Mouse (Mus musculus): ENCODE data around the gene Cyfip2. TPM values are rescaled to one million over a fixed set of nuclear protein-coding genes. Genes with fewer than 3 reads are reported as not detected.

The Cyfip2 gene
- polyA plus RNA-seq, 1 experiment from 2014 or later = 13.4 TPM

DNA sequence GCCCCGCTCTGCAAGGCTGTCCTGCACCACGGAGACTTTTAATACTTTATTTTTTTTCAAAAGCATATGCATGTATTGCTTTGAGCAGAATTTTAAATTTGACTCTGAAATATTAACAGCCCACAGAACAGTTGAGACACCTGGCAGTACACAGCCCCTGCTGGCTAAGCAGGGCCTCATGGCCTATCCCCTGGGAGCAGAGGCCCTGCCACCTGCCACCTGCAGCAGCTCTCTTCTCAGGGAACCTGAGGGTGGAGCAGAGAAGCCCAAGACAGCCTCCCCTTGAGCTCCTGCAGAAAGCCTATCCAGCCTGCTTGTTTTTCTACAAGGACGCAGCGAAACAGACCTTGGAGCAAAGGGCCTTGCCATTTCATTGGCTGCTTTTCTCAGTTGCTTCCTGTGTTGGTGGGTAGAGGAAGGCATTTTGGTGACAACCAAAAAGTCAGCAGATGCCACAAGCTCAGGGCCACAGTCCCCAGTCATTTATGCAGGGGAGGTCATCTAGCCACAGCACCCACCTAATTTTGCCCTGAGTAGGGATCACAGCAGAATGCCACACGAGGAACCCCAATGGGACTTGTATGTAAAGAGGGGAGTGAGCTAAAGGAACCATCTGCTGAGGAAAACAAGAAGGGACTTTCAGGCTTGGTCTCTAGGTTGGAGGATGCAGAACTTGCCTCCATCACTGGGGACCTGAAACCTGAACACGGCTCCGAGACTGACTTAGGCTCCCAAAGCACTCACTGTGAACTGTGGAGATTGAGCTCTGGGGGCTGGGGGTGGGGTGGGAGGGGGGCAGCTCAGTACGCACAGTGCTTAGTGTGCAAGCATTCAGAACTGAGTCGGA, 7.6 kb downstream of the Cyfip2 start:
- Histone ChIP-seq H3K9me3 (ENCODE audit: control insufficient read depth, low read length) (no peaks in the 10 kb centered on the region), H3K9ac (ENCODE audit: low read depth, low read length) (no peak overlapping the region), H3K36me3 (ENCODE audit: control insufficient read depth, insufficient read depth, low read length) (no peaks in the 10 kb centered on the region), H3K27me3 (replicated peaks; ENCODE audit: control insufficient read depth, insufficient read depth, low read length) (no peaks in the 10 kb centered on the region), H3K27ac (replicated peaks; ENCODE audit: low read depth, low read length) (no peak overlapping the region), H3K4me2 (ENCODE audit: low read depth, low read length) (no peak overlapping the region), H3K4me3 (ENCODE audit: low read depth, low read length) (no peak overlapping the region), H3K4me1 (ENCODE audit: control insufficient read depth, insufficient read depth, low read length) (peaks cover 7% of the 10 kb centered on the region)
- WGBS = 70% methylated on average over 9 of the region's 9 CpGs
- peak; percentile 82; the same call in 1 of the 2 replicates for ATAC-seq (ENCODE audit: low read depth)
- no peak for DNase-seq (ENCODE audit: low spot score)

DNA sequence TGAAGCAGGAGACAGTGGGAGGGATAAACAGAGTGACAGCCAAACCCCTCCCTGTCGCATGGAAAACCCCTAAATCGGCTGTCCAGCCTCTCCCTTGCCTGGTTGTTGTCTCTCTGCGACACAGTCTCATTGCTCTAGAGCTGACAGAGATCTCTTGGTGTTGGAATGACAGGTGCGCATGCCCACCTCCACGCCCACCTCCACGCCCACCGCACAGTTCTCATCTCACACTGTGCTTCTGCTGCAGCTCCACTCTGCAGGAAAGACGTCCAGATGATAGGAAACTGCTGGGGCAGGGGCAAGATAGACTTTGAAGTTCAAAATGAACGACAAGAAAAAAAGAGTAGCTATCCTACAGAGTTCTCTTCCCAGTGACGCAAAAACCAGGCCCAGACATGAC, 8.6 kb downstream of the Cyfip2 start:
- no peaks in the 10 kb centered on the region; the same call in 1 of the 2 replicates for H3K4me1 ChIP-seq (ENCODE audit: control insufficient read depth, insufficient read depth, low read length)
- DNase-seq (ENCODE audit: low spot score) (no peak), ATAC-seq (ENCODE audit: low read depth) (no peak)
- H3K9me3 ChIP-seq (ENCODE audit: control insufficient read depth, low read length) = no peaks in the 10 kb centered on the region
- H3K27me3 ChIP-seq (replicated peaks; ENCODE audit: control insufficient read depth, insufficient read depth, low read length) = no peaks in the 10 kb centered on the region
- no peak overlapping the region for H3K4me2 ChIP-seq (ENCODE audit: low read depth, low read length)
- WGBS = 76% methylated on average over 10 of the region's 10 CpGs
- H3K36me3 ChIP-seq (ENCODE audit: control insufficient read depth, insufficient read depth, low read length) = no peaks in the 10 kb centered on the region
- H3K27ac ChIP-seq (replicated peaks; ENCODE audit: low read depth, low read length) = no peak overlapping the region
- no peak overlapping the region for H3K4me3 ChIP-seq (ENCODE audit: low read depth, low read length)
- no peak overlapping the region for H3K9ac ChIP-seq (ENCODE audit: low read depth, low read length)

DNA sequence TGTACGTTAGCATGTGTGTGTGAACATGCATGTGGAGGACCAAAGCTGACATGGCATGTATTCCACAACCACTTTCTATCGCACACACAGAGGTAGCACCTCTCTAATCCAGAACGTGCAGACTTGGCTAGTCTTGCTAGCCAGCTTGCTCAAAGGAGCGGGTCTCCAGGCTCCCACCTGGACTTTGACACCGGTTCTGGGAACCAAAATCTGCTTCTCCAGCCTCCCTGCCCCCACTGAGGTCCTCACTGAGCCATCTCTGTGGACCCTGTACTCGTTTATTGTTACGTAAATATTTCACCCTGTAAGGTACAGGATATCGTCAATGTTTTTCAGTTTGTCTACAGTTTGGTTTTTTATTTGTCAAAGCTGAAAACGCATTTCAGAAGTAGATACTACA, 10.2 kb downstream of the Cyfip2 start:
- H3K36me3 ChIP-seq (ENCODE audit: control insufficient read depth, insufficient read depth, low read length) = no peaks in the 10 kb centered on the region
- 90% methylated on average over 9 of the region's 9 CpGs for WGBS
- no peak overlapping the region for H3K9ac ChIP-seq (ENCODE audit: low read depth, low read length)
- no peak overlapping the region for H3K27ac ChIP-seq (replicated peaks; ENCODE audit: low read depth, low read length)
- H3K4me1 ChIP-seq (ENCODE audit: control insufficient read depth, insufficient read depth, low read length) = no peaks in the 10 kb centered on the region
- DNase-seq (ENCODE audit: low spot score) = no peak
- no peaks in the 10 kb centered on the region for H3K9me3 ChIP-seq (ENCODE audit: control insufficient read depth, low read length)
- H3K27me3 ChIP-seq (replicated peaks; ENCODE audit: control insufficient read depth, insufficient read depth, low read length) = no peaks in the 10 kb centered on the region
- H3K4me2 ChIP-seq (ENCODE audit: low read depth, low read length) = no peak overlapping the region
- H3K4me3 ChIP-seq (ENCODE audit: low read depth, low read length) = no peak overlapping the region
- ATAC-seq (ENCODE audit: low read depth) = no peak

DNA sequence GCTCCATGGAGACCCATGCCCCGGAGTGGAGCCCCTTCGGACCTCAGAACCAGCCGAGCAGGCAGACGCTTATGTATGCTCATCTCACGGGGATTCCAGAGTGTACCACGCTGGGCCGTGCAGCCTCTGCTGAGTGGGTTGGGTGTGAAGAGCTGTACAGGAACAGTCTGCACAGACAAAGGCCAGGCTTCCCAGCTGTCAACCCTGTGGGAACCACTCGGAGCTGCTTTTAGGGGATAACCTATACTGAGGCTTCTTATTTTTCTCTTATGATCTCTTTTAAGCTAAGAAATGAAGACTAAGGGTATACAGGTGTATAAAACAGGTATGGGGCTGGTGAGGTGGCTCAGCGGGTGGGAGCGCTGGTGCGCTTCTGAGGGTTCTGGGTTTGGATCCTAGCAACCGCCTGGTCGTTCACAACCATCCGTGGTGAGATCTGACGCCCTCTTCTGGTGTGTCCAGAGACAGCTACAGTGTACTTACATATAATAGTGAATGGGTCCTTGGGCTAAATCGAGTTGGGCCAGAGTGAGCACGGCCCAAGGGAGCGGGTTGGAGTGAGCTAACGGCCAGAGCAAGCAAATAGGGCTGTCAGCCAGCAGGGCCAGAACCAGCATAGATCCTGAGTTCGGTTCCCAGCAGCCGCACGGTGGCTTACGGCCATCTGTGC, 10.9 kb downstream of the Cyfip2 start:
- no peak for ATAC-seq (ENCODE audit: low read depth)

DNA sequence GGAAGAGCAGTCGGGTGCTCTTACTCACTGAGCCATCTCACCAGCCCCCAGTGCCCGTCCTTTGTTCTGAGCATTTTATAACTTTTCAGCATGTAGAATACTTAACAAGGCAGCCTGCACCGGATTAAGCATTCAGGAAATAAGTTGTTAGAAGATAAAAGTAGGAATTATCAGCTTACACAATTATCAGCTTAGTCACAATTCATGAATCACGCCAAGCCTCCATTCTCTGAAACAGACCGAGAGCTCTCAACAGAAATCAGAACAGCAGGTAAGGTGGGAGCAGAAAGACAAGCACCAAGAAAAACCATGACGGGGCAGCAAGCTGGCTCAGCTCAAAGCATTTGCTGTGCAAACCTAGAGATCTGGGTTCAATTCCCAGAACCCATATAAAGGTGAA, 12.8 kb downstream of the Cyfip2 start:
- 64% methylated on average over 6 of the region's 6 CpGs for WGBS
- H3K36me3 ChIP-seq (ENCODE audit: control insufficient read depth, insufficient read depth, low read length) = no peaks in the 10 kb centered on the region
- H3K4me3 ChIP-seq (ENCODE audit: low read depth, low read length) = no peak overlapping the region
- no peak overlapping the region for H3K9ac ChIP-seq (ENCODE audit: low read depth, low read length)
- H3K27me3 ChIP-seq (replicated peaks; ENCODE audit: control insufficient read depth, insufficient read depth, low read length) = no peaks in the 10 kb centered on the region
- DNase-seq (ENCODE audit: low spot score) (no peak), ATAC-seq (ENCODE audit: low read depth) (peak; percentile 24; the same call in 1 of the 2 replicates)
- H3K27ac ChIP-seq (replicated peaks; ENCODE audit: low read depth, low read length) = no peak overlapping the region
- no peaks in the 10 kb centered on the region for H3K9me3 ChIP-seq (ENCODE audit: control insufficient read depth, low read length)
- H3K4me2 ChIP-seq (ENCODE audit: low read depth, low read length) = no peak overlapping the region
- no peaks in the 10 kb centered on the region for H3K4me1 ChIP-seq (ENCODE audit: control insufficient read depth, insufficient read depth, low read length)

More for the DNA sequence above, 10.9 kb downstream of the Cyfip2 start:
- Histone ChIP-seq H3K27me3 (replicated peaks; ENCODE audit: control insufficient read depth, insufficient read depth, low read length) (no peaks in the 10 kb centered on the region), H3K27ac (replicated peaks; ENCODE audit: low read depth, low read length) (no peak overlapping the region), H3K4me3 (ENCODE audit: low read depth, low read length) (no peak overlapping the region), H3K4me1 (ENCODE audit: control insufficient read depth, insufficient read depth, low read length) (no peaks in the 10 kb centered on the region), H3K4me2 (ENCODE audit: low read depth, low read length) (no peak overlapping the region), H3K9me3 (ENCODE audit: control insufficient read depth, low read length) (no peaks in the 10 kb centered on the region), H3K36me3 (ENCODE audit: control insufficient read depth, insufficient read depth, low read length) (no peaks in the 10 kb centered on the region), H3K9ac (ENCODE audit: low read depth, low read length) (no peak overlapping the region)
- 92% methylated on average over 23 of the region's 23 CpGs for WGBS
- no peak for DNase-seq (ENCODE audit: low spot score)

DNA sequence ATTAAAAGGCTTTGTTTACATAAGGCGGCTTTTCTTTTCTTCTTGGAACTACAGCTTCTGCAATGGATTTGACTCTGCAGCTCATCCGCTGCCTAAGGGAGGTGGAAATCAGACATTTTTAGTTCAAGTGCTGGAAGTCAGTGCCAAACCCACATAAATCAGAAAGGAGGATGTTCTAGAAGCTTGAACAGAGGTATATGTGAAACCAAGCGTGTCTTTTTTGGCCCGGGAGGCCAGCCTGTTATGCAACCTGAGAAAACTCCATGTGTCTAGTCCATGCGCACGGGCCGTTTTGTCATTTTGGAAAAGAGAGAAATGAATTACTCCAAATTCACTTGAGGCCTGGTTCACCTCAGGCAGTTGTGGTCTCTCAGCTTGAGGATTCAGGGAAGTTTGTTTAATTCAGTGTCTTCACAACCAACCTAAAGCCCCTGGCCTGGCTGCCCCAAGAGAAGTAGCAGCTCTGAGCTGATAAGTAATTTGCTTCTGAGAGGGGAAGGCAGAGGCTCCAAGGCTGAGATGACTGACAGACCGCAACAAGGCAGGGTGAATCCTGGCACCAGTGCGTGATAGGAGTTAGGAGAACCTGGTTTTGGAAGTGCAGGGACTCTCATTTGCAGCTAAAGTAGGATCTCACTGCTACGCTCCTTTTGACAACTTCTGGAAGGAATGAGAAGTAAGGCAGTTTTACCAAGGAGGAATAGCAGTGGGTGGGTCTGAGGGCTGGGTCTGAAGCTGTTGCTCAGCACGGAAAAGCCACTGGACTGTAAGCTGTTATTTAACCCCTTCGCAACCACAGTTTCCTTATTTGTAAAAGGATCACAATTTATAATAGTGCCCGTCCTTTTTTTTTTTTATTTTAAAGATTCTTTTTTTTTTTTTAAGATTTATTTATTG, 13.5 kb downstream of the Cyfip2 start:
- no peak overlapping the region for H3K27ac ChIP-seq (replicated peaks; ENCODE audit: low read depth, low read length)
- no peak overlapping the region for H3K4me3 ChIP-seq (ENCODE audit: low read depth, low read length)
- H3K4me1 ChIP-seq (ENCODE audit: control insufficient read depth, insufficient read depth, low read length) = no peaks in the 10 kb centered on the region
- DNase-seq (ENCODE audit: low spot score) = no peak
- H3K4me2 ChIP-seq (ENCODE audit: low read depth, low read length) = no peak overlapping the region
- no peaks in the 10 kb centered on the region for H3K27me3 ChIP-seq (replicated peaks; ENCODE audit: control insufficient read depth, insufficient read depth, low read length)
- no peaks in the 10 kb centered on the region for H3K36me3 ChIP-seq (ENCODE audit: control insufficient read depth, insufficient read depth, low read length)
- no peaks in the 10 kb centered on the region for H3K9me3 ChIP-seq (ENCODE audit: control insufficient read depth, low read length)
- H3K9ac ChIP-seq (ENCODE audit: low read depth, low read length) = no peak overlapping the region
- ATAC-seq (ENCODE audit: low read depth) = no peak
- WGBS = 52% methylated on average over 13 of the region's 13 CpGs

DNA sequence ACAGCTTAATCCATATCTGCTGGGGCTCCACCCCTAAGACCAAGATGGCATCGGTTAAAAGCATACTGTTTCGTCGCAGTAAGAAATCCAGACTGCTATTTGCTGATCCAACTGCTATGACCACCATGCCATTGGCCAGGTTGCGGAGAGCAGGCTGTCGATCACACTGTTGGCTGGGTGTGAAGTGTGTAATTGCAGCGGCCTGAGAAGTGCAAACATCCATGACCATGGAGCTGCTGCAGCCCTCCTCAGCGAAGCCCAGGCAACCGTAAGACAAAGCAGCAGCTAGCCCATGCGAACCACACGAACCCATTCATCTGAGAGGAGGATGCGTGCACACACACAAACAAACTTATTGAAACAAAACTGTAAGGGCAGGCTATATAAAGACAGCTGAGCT, 18.3 kb downstream of the Cyfip2 start:
- H3K4me2 ChIP-seq (ENCODE audit: low read depth, low read length) = no peak overlapping the region

DNA sequence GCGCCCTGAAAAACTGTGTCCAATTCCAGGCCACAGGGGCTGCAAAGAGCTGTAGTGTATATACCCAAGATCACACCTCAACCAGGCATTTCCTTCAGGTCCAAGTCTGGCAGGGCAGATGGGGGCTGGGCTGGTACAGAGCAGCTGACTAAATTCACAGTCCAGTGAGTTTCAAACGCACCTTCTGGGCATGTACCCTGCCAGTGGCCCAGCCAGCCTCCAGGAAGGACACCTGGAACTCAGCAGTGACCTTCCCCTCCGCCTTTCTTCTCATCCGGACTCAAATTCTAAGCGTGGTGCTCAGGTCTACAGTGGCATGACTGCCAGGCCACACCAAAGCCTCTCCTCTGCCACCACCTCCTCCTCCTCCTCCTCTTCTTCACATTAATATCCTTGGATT, 19.2 kb downstream of the Cyfip2 start:
- Histone ChIP-seq H3K4me3 (ENCODE audit: low read depth, low read length) (no peak overlapping the region), H3K4me1 (ENCODE audit: control insufficient read depth, insufficient read depth, low read length) (0 out of 2 replicates have a peak, but pooled peaks cover 6% of the 10 kb centered on the region), H3K27ac (replicated peaks; ENCODE audit: low read depth, low read length) (no peak overlapping the region), H3K36me3 (ENCODE audit: control insufficient read depth, insufficient read depth, low read length) (no peaks in the 10 kb centered on the region), H3K9me3 (ENCODE audit: control insufficient read depth, low read length) (no peaks in the 10 kb centered on the region), H3K9ac (ENCODE audit: low read depth, low read length) (no peak overlapping the region), H3K4me2 (ENCODE audit: low read depth, low read length) (no peak overlapping the region), H3K27me3 (replicated peaks; ENCODE audit: control insufficient read depth, insufficient read depth, low read length) (no peaks in the 10 kb centered on the region)
- ATAC-seq (ENCODE audit: low read depth) (no peak), DNase-seq (ENCODE audit: low spot score) (no peak)
- 84% methylated on average over 5 of the region's 5 CpGs for WGBS

More for the DNA sequence above, 18.3 kb downstream of the Cyfip2 start:
- WGBS = 90% methylated on average over 11 of the region's 11 CpGs
- no peaks in the 10 kb centered on the region for H3K36me3 ChIP-seq (ENCODE audit: control insufficient read depth, insufficient read depth, low read length)
- no peak for DNase-seq (ENCODE audit: low spot score)
- H3K9ac ChIP-seq (ENCODE audit: low read depth, low read length) = no peak overlapping the region
- H3K4me1 ChIP-seq (ENCODE audit: control insufficient read depth, insufficient read depth, low read length) = 0 out of 2 replicates have a peak, but pooled peaks cover 6% of the 10 kb centered on the region
- ATAC-seq (ENCODE audit: low read depth) = no peak
- H3K27me3 ChIP-seq (replicated peaks; ENCODE audit: control insufficient read depth, insufficient read depth, low read length) = no peaks in the 10 kb centered on the region
- no peak overlapping the region for H3K27ac ChIP-seq (replicated peaks; ENCODE audit: low read depth, low read length)
- no peak overlapping the region for H3K4me3 ChIP-seq (ENCODE audit: low read depth, low read length)
- H3K9me3 ChIP-seq (ENCODE audit: control insufficient read depth, low read length) = no peaks in the 10 kb centered on the region
